Mouse (Mus musculus) heart, adult 2 months (tissue): Measurements from ENCODE around the gene Eif3j1.

ENCODE experiments used
- CTCF ChIP-seq: fragments of 200-600 bp; IDR thresholded peaks from 2 replicates; pipeline ENCODE4 v1.8.1; 2022; ENCODE audit warnings: antibody characterized with exemption, mild to moderate bottlenecking, moderate library complexity
- POLR2A ChIP-seq: fragments of 200-500 bp; IDR thresholded peaks from 2 replicates; pipeline ENCODE4 v1.6.1; 2011; ENCODE audit warnings: mild to moderate bottlenecking, low read depth, low read length, control low read depth; ENCODE audit not compliant: insufficient read depth

DNA sequence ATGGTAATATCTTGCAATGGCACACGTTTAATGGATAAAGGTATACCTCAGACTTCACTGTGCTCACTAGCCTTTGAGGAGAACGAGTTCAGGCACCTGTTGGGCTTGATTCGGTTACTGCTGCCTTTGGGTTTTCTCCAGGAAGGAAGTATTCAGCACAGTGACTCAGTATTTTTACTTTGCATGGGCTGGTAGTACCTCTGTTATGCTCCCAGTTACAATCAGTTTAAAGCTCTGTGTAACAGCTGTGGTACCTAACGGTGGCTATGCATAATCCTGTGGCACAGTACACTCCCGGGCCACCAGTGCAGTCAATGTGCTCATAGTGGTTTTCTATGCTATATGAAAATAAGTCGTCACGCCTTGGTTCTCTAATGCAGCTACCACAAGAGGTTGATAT, 16.9 kb upstream of the Eif3j1 start:
- TF ChIP-seq CTCF (no peak), POLR2A (no peak)
